Mouse (Mus musculus): ENCODE measurements around the gene Rassf7.

The Rassf7 gene

DNA sequence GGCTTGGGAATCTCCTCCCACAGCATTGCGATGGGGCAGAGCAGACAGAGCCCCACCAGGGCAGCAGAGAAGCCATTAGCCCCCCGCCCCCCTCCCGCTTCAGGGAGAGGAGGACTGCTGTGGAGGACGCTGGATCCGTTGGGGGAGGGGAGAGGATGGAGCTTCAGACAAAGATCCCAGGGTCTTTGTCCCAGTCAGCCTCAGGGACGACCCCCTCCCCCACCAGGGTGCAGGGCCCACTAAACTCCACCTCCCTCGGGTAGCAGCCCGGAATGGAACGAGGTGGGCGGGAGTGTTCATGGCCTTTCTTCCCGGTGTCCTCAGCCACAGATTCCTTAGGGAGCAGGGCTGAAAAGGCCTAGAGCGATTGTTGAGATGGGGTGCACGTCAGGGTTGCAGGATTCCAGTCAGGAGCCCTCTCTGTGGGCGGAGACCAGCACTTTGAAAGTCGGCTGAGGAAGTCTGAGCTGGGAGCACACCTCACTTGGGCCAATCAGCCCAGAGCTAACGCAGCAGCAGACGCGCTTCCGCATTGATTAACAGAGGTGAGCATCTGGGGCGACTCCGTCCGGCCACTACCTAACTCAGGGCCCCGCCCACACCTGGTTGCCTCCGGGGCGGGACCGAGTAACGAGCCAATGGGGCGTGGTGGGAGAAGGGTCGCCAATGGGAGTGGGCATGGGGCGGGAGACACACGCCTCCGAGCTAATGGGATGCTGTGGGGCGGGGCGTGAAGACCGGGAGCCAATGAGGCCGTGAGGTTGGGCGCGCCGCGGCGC, at the start of gene Rassf7:
TSS of gene Rassf7 (plus strand) at position 760 of the 779 bp plus-strand sequence.
- DNase-seq, result peak; percentile 98

GRCm38 (mm10) chr7:141167901-141168517, 47.7 kb upstream of the Rassf7 start:
- peak; percentile 21 for DNase-seq

- peak; percentile 76 for DNase-seq
These were observed 47.1 kb upstream of the Rassf7 start for GRCm38 (mm10) chr7:141168518-141168953.

DNA sequence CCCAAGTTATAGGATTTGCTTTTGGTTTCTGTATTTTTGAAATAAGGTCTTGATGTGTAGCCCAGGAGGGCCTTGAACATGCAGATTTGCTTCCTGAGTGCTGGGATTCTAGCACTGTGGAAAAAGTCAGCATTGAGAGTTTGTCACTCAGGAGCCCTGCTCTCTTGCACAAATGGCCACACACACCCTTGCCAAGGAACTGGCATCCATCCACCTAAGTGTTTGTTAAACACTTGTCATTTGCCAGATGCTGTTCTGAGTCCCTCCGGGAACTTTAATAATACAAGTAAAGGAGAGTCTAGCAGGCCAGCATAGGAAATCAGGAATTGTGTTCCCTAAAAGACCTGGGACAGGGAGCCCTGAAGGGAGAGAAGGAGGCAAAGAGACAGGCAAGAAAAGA, 46.4 kb upstream of the Rassf7 start:
- no peak for DNase-seq

GRCm38 (mm10) chr7:141169866-141170265, 45.8 kb upstream of the Rassf7 start:
- no peak for DNase-seq

GRCm38 (mm10) chr7:141172116-141173006, 43.3 kb upstream of the Rassf7 start, which contains the start of gene Rnh1:
TSS of gene Rnh1 (minus strand) at chr7:141172857.
- peak; percentile 94 for DNase-seq

DNA sequence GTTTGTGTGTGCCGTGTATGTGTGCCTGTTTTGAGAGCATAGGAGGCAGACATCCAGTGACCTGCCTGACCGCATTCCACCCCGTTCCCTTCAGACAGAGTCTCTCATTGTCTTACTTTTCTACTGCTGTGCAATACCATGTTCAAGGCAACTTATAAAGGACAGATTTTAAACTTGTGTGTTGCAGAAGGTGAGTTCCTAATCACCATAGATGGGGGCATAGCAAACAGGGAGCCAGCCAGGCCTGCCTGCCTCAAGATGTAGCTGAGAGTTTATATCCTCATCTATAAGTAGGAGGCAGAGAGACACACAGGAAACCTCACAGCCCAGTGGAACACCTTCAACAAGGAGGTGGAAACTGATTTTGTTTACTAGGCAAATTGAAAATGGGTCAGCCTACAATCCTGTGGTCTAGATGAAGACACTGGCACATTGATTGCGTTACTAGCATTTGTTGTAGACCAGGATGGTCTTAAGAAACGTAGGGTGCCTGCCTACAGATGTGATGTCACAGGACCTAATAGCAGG, 42.3 kb upstream of the Rassf7 start:
- DNase-seq, result no peak

DNA sequence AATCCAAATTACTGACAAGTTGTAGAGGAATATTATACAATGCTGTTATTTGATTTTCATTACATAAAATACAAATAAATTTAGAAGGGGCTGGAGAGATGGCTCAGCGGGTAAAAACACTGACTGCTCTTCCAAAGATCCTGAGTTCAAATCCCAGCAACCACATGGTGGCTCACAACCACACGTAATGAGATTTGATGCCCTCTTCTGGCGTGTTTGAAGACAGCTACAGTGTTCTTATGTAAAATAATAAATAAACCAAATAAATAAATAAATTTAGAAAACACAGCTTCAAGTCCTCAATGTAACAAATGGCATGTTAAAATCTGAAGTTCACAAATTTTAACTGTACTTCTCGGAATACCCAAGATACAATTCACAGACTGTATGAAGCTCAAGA, 40.6 kb upstream of the Rassf7 start:
- DNase-seq, result no peak

GRCm38 (mm10) chr7:141176173-141176572, 39.5 kb upstream of the Rassf7 start:
- DNase-seq, result peak; percentile 89

DNA sequence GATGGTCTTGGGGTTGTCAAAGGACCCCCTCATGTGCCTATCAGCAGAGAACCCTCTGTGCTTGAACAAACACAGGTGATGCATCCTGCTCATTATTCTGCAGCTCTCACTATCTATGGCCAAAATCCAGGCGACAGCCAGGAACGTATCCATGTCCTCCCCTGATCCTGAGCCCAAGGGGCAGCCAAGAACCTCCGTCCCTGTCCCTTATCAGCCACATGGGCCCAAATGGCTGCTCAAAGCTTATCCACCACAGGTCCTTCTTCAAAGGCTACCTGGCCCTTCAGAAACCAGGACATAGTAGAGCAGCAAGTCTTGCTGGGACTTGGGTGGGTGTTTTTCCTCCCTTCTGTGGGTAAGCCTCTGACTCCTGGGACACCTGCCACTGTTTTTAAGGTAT, 27.5 kb upstream of the Rassf7 start:
- DNase-seq, result no peak

- no peak for DNase-seq
These were observed 26.9 kb upstream of the Rassf7 start for GRCm38 (mm10) chr7:141188733-141189132.

DNA sequence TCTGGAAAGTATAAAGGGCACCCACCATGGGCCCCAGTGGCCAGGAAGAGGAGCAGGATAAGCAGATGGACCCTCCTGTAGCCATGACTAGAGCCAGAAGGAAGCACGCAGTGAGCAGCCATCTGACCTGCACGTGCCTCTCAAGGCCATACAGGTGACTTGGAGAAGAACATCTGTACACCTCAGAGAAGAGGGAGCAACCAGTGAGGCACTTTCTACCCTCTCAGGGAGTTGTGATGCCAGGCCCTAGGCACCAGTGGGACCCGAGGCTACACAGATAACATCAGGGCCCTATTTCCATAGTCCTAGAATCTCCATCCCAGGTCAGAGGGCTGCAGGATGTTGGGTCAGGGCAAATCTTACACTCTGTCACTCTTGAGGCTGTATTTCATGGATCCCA, 25.4 kb upstream of the Rassf7 start:
- no peak for DNase-seq

- peak; percentile 57 for DNase-seq
These were observed 24.6 kb upstream of the Rassf7 start for GRCm38 (mm10) chr7:141191036-141191435.

GRCm38 (mm10) chr7:141191796-141192685, 23.6 kb upstream of the Rassf7 start:
- DNase-seq, result no peak

- DNase-seq, result no peak
These were observed 22.8 kb upstream of the Rassf7 start for GRCm38 (mm10) chr7:141192776-141193347.

GRCm38 (mm10) chr7:141193348-141193856, 22.3 kb upstream of the Rassf7 start:
- DNase-seq, result peak; percentile 71

DNA sequence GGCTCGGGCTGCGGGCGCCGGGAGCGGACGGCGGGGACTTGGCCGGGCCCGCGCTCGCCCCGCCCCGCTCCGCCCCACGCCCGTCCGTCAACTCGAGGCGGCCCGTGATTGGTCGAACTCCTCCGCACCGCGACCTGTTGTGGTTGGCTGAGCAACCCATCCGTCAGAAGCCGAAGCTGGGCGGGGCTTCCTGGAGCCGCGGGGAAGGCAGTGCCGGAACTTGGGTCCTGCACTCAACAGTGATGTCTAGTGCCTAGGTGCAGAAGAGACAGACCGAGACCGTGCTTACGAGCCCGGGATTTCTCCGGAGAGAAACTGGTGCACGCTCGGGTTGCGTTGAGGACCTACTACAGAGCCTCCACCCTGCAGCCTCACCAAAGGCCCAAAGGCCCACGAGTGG, 21.7 kb upstream of the Rassf7 start, which contains the start of the genes Hras and Lrrc56:
TSS of gene Hras (minus strand) at position 58 of the 400 bp plus-strand sequence.
TSS of gene Lrrc56 (plus strand) at position 210 of the 400 bp plus-strand sequence.
- peak; percentile 98 for DNase-seq

DNA sequence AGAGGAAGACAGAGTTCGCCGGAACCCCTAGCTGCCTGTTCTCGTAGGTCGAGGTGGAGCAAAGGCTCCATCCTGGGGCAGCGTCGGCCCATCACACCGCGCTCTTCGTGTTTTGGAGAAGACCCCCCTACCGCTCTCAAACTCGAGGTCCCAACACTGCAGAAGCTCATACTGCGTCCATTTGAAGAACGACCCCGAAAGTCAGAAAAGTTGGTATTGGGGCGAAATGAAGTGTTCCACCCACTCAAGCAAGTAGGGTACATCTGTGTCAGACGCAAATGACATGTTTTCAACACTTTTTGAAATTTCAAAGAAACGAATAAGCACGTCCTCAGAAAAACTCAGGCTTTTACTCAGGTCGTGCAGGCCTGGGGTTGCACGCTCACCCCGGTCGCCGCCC, 21.3 kb upstream of the Rassf7 start:
- DNase-seq, result no peak

DNA sequence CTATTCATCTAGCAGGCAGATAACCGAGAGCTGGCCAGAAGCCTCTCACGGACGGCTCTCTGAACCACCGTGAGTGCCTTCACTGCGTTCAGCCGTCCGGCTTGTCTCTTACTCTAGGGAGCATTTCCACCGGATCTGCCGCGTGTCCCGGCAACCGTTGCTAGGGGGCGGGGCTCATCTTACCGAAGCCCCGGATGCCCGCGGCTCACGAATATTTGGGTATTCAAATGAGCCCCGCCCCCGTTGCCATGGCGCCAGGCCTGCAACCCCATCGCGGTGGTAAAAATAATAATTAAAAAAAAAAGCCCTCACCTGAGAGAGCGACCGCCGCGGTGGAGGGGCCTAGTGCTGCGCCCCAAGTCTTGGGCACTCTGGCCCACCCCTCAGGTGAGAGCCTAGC, 20.8 kb upstream of the Rassf7 start:
- peak; percentile 92 for DNase-seq

DNA sequence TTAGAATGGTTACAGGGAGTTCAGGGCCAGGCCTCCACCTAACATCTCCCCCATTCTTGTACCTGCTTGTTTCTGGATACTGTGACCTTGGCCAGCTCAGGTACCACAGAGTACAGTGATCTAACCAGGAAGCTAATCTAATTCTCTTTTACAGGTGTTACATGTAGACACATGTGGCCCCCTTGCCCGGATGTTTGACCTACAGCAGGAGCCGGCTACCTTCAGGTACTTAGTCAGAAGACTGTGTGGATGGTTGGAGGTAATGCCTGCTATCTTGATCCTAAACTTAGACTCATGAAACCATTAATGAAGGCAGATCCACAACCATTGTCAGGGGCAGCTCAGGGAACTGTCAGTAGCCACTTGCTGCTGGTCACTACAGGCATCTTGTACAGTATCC, 19.9 kb upstream of the Rassf7 start:
- DNase-seq, result no peak

GRCm38 (mm10) chr7:141196619-141197282, 18.9 kb upstream of the Rassf7 start:
- no peak for DNase-seq

Measured in kidney, adult 18-20 months (tissue).